Mouse (Mus musculus) myocyte (in vitro differentiated cells): Measurements from ENCODE around the gene Actn1.
A peak's percentile ranks its signal among the peaks of the same experiment; 100 is the strongest.

ENCODE experiments used
- CEBPB ChIP-seq: IDR thresholded peaks from 2 replicates; pipeline ENCODE4 v1.6.1; 2011; ENCODE audit warnings: mild to moderate bottlenecking, moderate library complexity; ENCODE audit not compliant: poor library complexity, insufficient read depth, severe bottlenecking
- MYOD1 ChIP-seq, 3 experiments: IDR thresholded peaks; one replicate each; pipeline ENCODE4 v1.6.1; 2011; ENCODE audit warnings: control low read depth in 2 of 3, low read depth in 2 of 3, mild to moderate bottlenecking in 2 of 3, moderate library complexity in 1 of 3; ENCODE audit not compliant: insufficient read length in 2 of 3, control insufficient read depth in 1 of 3
- POLR2A ChIP-seq: IDR thresholded peaks from one replicate; pipeline ENCODE4 v1.6.1; 2011; ENCODE audit warnings: low read depth, mild to moderate bottlenecking, control low read depth, moderate library complexity; ENCODE audit not compliant: insufficient read length
- USF1 ChIP-seq: IDR thresholded peaks from one replicate; pipeline ENCODE4 v1.6.1; 2011; ENCODE audit warnings: low read depth, mild to moderate bottlenecking, control low read depth, moderate library complexity

GRCm38 (mm10) chr12:80227835-80228234 lies 32.3 kb downstream of the Actn1 start:
- no peak for TF ChIP-seq POLR2A
- TF ChIP-seq USF1: no peak
- peak in 1 of 3 experiments; percentile 20 for TF ChIP-seq MYOD1 (IDR thresholded peaks at IDR 0.05; ENCODE audit: control insufficient read depth in 1 of 3, insufficient read length in 2 of 3, low read depth in 2 of 3)
- TF ChIP-seq CEBPB: no peak
